Mouse (Mus musculus) left cerebral cortex, postnatal 10 days (tissue): Measurements from ENCODE around the gene Rps12. TPM values are rescaled to one million over a fixed set of nuclear protein-coding genes. Genes with fewer than 3 reads are reported as not detected.
"Not testable (repeated sequence)": the region's sequence is repeated elsewhere in the genome, so short reads cannot be mapped to it uniquely, and the experiment has no call there.

Experiments used
- DNase-seq, 2 experiments: peaks; one replicate each; pipeline ENCODE4 v3.0.0; 2021 to 2022; ENCODE audit warnings: low spot score in 2 of 2, mixed read lengths in 1 of 2; ENCODE audit errors: extremely low spot score in 1 of 2
- intact Hi-C: fragments of 180-260 bp; cut with DNase I; formaldehyde crosslinking; loops from one replicate; pipeline ENCODE4 v1.15.1; 2025
- total RNA-seq, 2 experiments: library from RNA; stranded (reverse); gene quantifications; 2 replicates each; pipeline ENCODE4 v1.2.3; 2021

The Rps12 gene
- total RNA-seq, 2 experiments from 2014 or later, result 259 to 319 TPM

DNA sequence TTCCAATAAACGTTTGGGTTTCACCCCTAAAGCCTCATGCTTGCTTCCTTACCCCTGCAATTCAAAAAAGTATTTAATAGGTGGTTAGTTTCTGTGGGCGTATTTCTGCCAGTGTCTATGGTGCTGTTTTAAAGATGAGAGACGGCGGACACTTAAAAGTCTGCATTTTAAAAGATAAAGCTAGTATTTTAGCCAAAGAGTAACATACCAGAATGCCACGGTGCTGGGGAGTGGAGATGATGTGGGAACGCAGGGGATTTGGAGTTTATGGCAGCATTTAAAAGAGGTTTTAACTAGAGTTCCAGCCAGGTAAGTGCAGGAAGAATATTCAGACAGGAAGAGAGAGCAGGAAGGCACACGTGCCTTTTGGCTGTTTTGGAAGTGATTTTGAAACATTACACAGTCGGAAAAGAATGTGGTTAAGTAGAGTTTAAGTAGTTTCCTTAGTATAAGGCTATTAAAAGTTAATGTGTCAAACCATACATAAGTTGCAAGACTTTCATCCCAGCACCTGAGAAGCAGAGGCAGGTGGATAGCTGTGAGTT, 1.1 kb upstream of the Rps12 start:
- DNase-seq, result no peak
- intact Hi-C loops, result no loop called here

DNA sequence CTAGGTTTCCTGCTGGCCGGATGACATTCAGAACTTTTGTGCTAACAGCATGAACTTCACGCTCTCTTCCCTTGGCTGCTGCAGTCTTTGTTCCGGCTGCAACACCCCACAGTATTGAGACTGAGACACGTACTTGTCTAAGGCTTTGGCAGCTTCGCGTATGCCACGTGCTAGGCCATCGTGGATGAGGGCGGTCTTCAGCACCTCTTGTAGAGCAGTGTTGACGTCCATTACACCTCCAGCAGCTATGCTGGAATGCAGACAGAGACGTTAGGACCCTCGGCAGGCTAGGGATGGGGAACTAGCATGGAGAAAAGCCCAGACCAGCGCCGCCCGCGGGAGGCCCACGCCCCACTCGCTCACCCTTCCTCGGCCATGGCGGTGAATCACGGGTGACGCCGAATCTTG, 440 bp downstream of the Rps12 start:
- DNase-seq, intact Hi-C loops: not testable (repeated sequence)

DNA sequence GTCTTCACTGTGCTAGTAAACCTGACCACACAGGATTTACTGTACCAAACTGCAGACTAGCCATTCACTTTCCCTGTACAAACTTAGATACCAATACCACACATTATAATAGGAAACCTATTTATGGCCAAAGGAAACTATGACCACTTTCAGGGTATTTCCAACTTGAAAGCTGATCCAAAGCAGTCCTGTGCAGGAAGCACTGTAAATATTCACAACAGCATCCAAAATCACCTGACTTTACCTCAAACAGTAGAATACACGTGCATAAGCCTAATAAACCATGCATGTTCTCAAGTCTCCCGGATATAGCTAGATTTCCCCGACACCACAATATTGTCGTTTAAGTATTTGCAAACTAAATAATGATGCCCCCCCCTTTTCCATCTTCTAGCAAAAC, 1.0 kb downstream of the Rps12 start:
- DNase-seq, result no peak
- intact Hi-C loops, result no loop called here

DNA sequence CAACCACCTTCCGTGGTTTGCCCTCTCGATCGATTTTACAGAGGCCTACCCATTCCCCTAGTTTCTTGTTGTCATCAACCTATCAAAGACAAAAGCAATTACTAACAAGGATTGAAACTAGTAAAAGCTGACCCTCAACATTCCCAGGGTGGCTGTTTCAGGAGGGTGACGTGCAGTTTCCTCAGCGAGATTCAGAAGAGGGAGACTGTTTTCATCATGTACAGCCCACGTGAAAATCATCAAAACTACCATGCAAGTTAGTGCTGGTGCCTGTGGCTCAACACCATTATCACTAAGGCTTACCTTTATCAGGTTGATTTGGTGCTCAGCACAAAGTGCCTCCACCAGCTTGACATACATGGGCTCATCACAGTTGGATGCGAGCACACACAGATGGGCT, 1.5 kb downstream of the Rps12 start:
- DNase-seq, intact Hi-C loops: not testable (repeated sequence)

DNA sequence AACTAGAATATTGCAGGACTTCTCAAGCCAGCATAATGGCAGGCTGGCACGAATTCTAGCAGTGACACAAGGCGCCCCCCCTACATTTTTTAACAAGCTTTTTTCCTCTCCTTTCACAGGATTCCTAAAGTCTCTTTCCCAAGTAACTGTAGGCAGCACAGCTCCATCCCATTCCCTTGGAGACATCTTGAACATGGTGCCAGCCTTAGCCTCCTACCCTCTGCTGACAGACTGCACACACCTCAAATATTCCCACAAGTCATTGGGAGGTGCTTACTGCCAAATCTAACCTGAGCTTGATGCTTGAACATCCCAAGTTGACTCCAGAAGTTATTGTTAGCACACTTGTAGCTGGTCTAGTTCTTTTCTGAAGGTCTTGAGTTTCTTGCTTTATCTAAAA, 3.0 kb downstream of the Rps12 start:
- intact Hi-C loops, result no loop called here
- no peak for DNase-seq

DNA sequence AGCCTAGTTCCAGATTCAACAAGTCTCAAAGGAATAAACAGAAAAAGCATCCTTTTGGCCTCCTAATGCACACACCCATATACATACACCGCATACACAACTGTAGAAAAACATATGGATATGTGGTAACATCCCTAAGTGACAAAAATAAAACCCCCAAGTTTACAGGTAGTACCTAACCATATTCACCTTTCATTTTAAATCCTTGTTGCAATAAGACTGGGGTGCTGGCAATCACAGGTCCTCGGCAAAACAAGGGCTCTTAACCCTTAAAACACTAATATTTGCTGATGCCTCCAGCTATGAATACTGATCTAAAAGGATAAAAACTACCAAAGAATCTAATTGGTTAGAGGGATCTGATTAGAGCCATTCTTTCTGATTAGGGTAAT, 3.6 kb downstream of the Rps12 start:
- intact Hi-C loops, result no loop called here
- no peak for DNase-seq

DNA sequence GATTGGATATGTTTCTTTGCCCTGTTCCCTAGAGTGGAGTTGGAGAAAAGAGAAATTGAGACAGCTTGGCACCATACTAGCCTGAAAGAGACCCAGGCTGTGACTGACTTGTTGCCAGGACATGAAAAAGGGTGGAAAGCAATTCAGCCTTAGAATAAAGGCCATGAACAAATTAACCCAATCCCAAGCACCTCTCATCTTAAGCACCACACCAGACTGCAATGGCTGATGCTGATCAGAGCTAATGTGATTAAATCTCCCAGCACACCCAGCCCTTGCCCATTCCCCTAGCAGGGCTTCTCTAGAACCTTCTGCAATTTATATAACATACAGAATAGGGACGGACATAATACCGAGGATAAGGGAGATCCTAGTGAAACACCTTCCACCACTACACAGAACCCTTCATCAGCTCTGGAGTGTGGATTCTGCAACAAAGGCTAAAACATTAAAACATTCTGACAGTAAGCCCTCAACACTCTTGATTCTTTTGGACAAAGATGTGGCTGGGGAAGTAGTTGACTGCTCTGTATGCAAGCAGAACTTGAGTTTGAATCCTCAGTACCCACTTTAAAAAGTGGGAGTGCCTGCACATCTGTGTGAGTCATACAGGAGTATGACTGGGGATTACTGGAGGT, 4.1 kb downstream of the Rps12 start:
- intact Hi-C loops, result no loop called here
- no peak for DNase-seq

DNA sequence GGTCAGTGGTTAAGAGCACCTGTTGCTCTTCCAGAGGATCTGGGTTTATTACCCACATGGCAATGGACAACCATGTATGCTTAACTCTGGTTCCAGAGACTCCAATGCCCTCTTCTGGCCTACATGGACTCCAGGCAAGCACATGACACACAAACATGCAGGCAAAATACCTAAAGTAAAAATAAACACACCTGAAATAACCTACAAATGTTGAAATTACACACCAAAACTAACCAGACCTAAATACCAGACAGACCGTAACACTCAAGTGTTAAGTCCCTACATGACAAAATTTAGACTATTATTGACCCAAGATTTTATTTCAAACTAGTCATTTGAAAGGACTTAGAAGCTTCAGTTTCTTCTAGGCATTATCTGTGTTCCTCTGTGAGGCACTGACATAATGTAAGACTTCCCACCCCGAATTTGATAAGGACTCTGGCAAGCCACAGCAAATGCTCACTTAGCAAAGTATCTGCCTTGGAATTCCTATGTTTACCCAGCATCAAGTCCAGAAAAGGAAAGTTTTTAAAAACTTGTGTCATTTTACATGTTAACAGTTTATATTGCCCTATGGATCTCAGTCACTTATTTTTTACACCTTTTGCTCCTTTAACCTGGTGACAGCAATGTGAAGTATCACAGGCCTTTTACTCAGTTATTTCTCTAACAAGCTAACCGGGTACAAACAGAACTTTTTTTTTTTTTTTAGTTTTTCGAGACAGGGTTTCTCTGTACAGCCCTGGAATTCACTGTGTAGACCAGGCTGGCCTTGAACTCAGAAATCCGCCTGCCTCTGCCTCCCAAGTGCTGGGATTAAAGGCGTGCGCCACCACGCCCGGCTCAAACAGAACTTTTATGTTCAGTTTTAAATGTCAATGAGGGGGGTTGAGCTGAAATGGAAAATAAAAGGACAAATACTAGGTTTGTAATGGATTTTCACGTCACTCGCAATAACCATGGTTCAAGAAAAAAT, 5.0 kb downstream of the Rps12 start:
- intact Hi-C loops, result no loop called here

DNA sequence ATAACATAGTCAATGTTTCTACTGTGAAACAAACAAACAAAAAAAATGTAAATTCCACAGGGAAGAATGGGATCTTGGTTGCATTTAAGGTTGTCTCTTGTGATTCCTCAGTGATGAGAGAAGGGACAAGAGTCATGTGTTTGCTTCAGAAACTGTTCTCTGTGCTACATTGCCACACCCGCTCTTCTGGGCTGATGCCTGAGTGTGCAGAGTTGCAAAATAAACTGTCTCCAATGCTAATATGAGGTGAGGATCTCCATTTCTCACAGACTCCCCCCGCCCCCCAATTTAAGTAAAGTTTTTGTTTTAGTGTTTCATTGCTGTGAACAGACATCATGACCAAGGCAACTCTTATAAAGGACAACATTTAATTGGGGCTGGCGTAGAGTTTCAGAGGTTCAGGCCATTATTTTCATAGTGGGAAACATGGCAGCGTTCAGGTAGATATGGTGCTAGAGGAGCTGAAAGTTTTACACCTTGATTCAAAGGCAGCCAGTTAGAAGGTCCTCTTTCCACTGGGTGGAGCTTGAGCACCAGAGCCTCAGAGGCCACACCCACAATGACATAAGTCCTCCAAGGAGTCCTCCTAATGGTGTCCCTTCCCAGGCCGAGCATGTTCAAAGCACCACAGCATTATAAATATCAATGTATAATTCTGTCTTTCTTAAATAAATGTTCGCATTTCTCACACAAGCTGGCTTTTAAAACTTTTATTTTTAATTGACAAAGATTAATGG, 6.4 kb downstream of the Rps12 start:
- intact Hi-C loops, result no loop called here
- no peak for DNase-seq

More for the DNA sequence above, 5.0 kb downstream of the Rps12 start:
- no peak for DNase-seq

DNA sequence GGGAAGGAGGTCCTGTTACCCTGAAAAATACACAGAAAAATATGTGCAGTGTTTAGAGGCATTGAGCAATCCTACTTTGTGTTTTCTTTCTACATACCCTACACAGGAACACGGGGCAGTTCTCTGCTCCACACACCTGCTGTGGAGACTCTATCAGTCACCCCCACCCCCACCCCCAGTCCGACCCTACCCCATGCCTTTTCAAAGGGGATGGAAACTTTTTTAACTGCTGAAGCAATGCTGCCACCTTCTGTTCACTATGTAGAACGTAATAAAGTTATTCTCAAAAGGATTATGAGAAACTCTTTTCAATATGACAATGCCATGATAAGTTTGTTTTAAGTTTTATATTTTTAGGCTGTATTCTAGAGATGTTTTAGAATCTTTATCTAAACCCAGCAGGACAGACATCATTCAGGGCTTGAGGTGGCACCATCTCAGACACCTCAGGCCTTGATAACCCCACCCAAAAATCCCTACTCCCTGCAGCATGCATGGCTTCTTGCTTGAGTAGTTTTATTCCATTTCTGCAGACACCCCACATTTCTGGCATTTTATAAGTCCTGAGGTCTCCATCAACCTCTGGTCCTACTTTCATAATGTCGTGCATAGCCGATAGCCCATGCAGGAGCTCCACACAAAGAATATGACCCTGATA, 9.7 kb downstream of the Rps12 start:
- no peak for DNase-seq
- intact Hi-C loops, result loop anchor here (5.0 to 10.0 kb wide), 3 partner anchors 163 to 690 kb away; no protein-coding TSS in a partner anchor

DNA sequence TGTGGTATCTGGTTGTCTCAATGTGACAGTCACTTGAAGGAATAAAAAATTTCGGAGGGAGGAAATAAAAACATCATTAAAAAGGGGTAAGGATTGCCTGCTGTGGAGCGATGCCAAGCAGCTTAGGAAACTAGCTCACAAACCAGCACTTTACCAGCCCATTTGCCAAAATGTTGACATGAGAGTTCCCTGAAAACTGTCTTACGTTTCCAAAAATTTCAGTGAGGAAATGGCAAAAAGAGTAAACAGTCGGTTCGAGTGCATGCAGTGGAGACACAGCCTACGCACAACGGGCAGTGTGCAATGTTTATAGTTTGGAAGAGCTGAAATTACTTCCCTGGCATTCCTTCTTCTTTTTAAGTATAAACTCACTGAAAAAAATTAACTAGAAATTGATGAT, 32.9 kb downstream of the Rps12 start:
- intact Hi-C loops, result no loop called here
- no peak for DNase-seq

Other genes starting within 250 kb of the Rps12 start
- 10 to 100 TPM; 24.4 to 26.0 TPM for gene Slc18b1, start 9.7 kb upstream of the Rps12 start, total RNA-seq
- gene Vnn3, start 64.2 kb upstream of the Rps12 start, total RNA-seq, result not detected
- under 1 TPM; 0.36 to 0.69 TPM for gene Vnn1, start 107.4 kb upstream of the Rps12 start, total RNA-seq
- not detected for gene Taar1, start 133.1 kb upstream of the Rps12 start, total RNA-seq
- gene Taar2, start 151.3 kb upstream of the Rps12 start, total RNA-seq, result not detected
- under 1 TPM in 1 of 2 experiments, not detected in 1; 0.34 TPM for gene Taar3, start 162.3 kb upstream of the Rps12 start, total RNA-seq
- not detected for gene Taar4, start 173.2 kb upstream of the Rps12 start, total RNA-seq
- gene Taar5, start 183.4 kb upstream of the Rps12 start, total RNA-seq, result not detected
- gene Taar6, start 198.4 kb upstream of the Rps12 start, total RNA-seq, result not detected
- gene Taar7a, start 206.2 kb upstream of the Rps12 start, total RNA-seq, result not detected
- not detected for gene Taar7b, start 212.7 kb upstream of the Rps12 start, total RNA-seq
- gene Taar7d, start 239.9 kb upstream of the Rps12 start, total RNA-seq, result not detected